Mouse (Mus musculus): ENCODE measurements around the gene Cacfd1.

DNA sequence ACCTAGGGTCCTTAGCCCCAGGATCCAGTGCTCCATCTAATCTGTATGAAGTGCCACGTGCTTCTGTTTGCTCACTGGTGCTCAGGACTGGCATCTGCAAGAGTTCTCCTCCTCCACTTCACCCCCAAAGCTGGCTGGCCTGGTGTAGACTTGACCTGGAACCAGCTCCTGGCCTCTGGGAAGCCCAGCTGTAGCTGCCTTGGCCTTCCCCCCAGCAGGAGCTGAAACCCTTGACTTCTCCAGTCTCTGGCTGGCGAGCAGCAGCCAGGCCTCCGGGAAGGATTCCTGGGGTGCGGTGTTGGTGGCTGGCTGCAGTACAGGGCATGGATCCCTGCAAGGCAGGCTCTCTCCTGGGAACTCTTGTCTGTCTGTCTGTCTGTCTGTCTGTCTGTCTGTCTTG, 34.4 kb downstream of the Cacfd1 start:
- TF ChIP-seq CTCF (IDR thresholded peaks at IDR 0.05; ENCODE audit: extremely low read depth, insufficient read depth, low read length), result no peak
- no peak for TF ChIP-seq POLR2A (IDR thresholded peaks at IDR 0.05; ENCODE audit: extremely low read depth, insufficient read depth, low read length)
